Mouse (Mus musculus): ENCODE measurements around the gene Eya2.

The Eya2 gene

GRCm38 (mm10) chr2:165594907-165595675, at the start of gene Eya2:
Gene Eya2, plus strand, starts transcription at chr2:165595032.
- no peak for DNase-seq

DNA sequence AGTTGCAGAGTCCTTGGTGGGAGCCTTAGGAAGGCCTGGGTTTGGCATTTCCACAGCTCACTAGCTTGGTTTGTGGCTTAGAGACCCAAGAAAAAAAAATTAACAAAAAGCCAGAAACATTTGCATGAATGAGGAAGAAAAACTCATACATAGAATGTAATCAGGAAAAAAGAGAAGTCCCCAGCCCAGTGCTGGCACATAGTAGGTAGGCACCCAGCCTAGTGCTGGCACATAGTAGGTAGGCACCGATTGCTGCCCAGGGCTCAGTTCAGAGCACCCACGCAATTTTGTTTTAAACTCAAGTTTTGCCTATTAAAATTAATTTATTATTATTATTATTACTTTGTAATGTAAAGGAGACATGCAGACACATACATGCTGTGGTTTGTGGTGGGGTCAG, 49.1 kb upstream of the Eya2 start:
- DNase-seq = no peak

- DNase-seq = no peak
These were observed 48.5 kb upstream of the Eya2 start for GRCm38 (mm10) chr2:165546341-165546740.

- peak; percentile 51 for DNase-seq
These were observed 47.4 kb upstream of the Eya2 start for GRCm38 (mm10) chr2:165547410-165547809.

DNA sequence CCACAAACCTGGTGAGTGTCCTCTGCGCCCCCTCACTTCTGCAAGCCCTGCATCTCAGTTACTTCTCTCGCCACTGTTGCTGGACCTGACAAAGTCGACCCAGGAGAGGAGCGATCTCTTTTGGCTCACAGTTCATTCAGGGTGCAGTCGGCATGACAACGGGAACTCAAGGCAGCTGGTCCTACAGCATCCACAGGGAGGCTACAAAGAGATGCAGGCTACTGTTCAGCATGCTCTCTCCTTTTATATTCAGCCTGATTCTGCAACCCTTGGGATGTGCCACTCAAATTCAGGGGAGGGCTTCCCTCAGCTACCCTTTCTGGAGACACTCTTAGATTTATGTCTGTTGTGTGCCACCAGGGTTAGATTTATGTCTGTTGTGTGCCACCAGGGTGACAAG, 46.2 kb upstream of the Eya2 start:
- no peak for DNase-seq

- peak; percentile 16 for DNase-seq
These were observed 44.4 kb upstream of the Eya2 start for GRCm38 (mm10) chr2:165550410-165550809.

DNA sequence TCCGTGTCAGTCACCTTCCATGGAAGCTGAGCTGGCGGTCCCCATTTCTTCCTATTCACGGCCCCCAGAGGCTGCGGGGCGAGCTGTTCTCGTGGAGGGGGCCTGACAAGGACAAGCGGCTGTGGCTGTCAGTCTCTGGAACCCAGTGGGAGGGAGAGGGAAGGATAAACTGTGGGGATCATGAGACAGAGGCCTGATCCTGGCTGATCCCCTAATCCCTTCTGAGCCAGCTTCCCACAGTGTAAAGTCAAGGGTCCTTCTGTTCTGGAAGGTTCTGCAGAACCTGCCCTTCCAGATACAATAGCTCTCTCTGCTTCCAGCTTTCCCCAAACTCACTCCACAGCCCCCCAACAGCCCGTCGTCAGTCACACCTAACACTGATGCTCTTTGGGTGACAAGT, 40.8 kb upstream of the Eya2 start:
- no peak for DNase-seq

GRCm38 (mm10) chr2:165557278-165557677, 37.6 kb upstream of the Eya2 start:
- no peak for DNase-seq

DNA sequence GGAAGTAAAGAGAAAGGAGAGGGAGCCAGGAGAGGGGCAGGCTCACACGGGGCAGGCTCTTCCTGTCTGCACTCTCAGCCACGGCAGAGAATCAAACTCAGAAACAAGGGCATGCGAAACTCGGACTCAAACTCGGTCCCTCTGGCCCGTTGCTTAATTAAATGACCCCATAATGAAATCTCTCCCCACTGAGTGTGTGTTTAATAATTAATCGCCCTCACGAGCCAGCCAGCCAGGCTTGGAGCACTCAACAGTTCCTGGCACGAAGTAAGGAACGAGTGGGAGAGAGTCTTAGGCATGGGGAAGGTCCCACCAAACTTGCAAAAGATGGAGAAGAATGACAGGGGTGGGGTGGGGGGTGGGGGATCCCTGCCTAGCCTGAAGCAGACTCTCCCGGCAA, 35.9 kb upstream of the Eya2 start:
- DNase-seq = no peak

- no peak for DNase-seq
These were observed 35.2 kb upstream of the Eya2 start for GRCm38 (mm10) chr2:165559506-165560235.

- DNase-seq = no peak
These were observed 33.0 kb upstream of the Eya2 start for GRCm38 (mm10) chr2:165561861-165562260.

DNA sequence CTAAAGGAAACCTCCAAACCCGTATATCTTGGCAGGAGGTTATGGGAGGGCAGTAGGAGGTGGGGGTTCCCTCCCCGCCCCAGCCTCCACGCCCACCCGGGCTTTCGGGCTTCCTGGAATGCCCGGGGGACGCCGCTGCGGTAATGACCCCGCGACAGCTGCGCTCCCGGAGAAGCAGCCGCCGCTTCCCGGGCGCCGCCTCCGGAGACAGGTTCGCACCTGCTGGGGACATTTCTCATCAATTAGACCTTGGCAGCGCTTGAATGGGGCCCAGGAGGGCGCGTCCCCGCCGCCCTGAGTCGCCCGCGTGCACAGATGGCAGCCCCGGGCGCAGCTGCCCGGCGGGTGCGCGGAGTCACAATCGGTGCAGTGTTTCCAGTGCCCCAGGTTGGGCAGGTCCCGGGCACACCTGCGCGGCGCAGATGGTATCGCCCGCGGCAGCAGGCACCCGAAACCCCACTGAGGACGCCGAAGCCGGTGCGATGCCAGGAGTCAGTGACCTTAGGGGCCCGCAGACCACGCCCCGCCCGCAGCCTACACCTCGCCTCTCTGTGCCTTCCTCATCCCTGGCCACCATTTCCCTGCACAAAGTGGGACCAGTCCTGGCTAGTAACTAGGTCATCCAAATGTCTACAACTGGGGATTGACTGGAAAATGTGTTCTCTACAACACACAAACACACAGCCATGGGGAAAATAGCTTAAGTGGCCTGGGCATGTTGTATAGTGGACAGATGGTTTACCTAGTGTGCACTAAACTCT, 31.4 kb upstream of the Eya2 start:
- peak; percentile 48 for DNase-seq

DNA sequence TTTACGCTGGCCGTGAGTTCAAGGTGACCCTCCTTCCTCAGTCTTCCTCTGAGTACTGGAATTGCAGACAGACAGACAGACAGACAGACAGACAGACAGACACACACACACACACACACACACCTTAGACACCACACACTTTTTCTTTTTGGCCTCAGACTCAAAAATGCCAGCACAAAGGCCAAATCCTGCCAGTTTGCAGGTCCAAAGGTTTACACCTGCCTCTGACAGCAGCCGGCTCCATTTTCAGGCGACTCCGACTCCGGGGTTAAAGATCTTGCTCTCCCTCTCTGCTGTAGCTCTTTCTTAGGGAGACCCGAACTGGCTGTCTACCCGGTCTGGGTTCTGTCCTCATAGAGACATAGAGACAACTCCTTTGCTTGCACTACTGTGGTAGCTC, 30.7 kb upstream of the Eya2 start:
- DNase-seq = no peak

- no peak for DNase-seq
These were observed 30.2 kb upstream of the Eya2 start for GRCm38 (mm10) chr2:165564620-165565019.

DNA sequence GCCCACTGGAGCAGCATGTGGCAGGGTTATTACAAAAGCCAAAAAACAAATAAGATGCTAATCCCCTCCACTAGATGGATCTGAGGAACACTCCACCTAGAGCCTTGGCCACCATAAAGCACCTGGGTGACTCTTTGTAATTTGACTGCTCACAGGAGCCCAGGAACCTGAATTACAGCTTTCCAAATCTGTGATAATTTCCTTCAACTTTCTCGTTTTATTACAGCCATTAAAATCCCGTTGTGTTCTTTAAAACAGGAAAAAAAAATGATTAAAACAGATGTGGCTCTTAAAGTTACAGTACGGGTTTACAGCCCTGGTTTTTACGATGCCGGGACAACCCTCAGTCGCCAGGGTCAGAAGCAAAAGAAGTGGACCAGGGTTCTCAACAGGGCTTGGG, 27.9 kb upstream of the Eya2 start:
- DNase-seq = no peak

GRCm38 (mm10) chr2:165567820-165568219, 27.0 kb upstream of the Eya2 start:
- no peak for DNase-seq

GRCm38 (mm10) chr2:165568911-165569310, 25.9 kb upstream of the Eya2 start:
- no peak for DNase-seq

- DNase-seq = no peak
These were observed 23.5 kb upstream of the Eya2 start for GRCm38 (mm10) chr2:165571216-165571778.

DNA sequence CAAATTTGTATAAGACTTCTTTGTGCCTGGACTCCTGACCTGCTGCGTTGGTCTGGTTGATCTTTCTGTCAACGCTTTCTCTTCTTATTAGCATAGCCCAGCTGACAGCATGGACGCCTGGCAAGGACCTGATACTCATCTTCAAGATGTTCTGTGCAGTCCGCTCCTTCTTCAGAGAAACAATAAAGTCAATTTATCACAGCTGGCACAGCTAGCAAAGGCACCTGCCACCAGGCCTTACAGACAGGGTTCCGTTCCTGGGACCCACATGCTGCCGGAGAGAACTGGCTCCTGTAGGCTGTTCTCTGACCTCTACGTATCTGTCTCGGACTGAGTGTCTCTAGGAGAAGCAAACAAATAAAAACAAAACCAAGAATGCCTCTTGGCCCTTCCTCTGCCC, 11.8 kb upstream of the Eya2 start:
- DNase-seq = no peak

DNA sequence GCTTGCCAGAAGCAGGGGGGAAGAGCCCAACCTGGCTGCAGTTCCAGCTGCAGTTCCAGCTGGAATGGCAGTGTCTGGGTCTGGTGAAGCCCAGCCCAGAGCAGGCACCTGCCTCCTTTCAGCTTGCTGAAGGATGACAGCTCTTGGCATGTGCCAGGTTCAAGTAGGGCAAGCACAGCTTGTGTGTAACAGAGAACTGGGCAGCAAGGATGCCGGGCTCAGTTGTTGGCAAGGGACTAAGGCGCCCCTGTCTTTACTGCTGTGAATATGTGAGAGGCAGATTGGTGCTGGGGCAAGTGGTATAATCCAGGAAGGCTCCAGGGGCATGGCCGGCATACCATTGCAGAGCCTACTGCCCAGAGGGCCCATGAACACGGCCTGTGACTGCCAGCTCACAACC, 11.3 kb upstream of the Eya2 start:
- DNase-seq = no peak

DNA sequence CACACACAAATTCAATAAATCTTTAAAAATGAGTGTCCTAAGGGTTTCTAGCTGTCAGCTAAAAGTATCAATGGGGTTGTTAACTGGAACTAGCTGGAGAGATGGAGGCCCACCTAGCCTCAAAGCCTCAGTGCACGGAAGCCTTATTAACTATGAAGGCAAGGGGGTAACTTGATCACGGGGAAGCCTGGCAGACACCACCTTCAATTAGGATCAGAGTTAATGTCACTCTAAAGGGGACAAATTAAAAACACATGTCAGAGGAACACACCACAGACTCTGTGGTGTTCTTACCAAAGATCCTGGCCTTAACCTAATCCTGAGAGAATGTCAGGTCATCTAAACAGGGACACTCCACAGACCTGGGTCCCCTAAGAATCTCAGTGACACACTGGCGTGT, 10.3 kb upstream of the Eya2 start:
- no peak for DNase-seq

- no peak for DNase-seq
These were observed 4.1 kb upstream of the Eya2 start for GRCm38 (mm10) chr2:165590742-165591141.

GRCm38 (mm10) chr2:165593763-165594162, 1.1 kb upstream of the Eya2 start:
- DNase-seq = peak; percentile 13
